Mouse (Mus musculus): ENCODE results near the gene Dhrs7c.

- TF ChIP-seq CTCF (IDR thresholded peaks at IDR 0.05 in 2 of 3, conservative IDR thresholded peaks at IDR 0.05 in 1 of 3; ENCODE audit: control insufficient read depth in 1 of 3, insufficient read depth in 1 of 3, low read depth in 2 of 3, low read length in 3 of 3, poor library complexity in 1 of 3, severe bottlenecking in 1 of 3) (no peak), MYC (IDR thresholded peaks at IDR 0.05; ENCODE audit: low read depth, low read length) (no peak), ZMIZ1 (IDR thresholded peaks at IDR 0.05; ENCODE audit: low read depth, low read length) (no peak), RAD21 (IDR thresholded peaks at IDR 0.05; ENCODE audit: low read depth, low read length) (no peak), POLR2A (IDR thresholded peaks at IDR 0.05; ENCODE audit: control insufficient read depth in 1 of 2, insufficient read depth in 1 of 2, low read depth in 1 of 2, low read length in 2 of 2, poor library complexity in 1 of 2) (no peak), POLR2AphosphoS5 (IDR thresholded peaks at IDR 0.05; ENCODE audit: borderline replicate concordance, low read depth, low read length) (no peak), ZKSCAN1 (IDR thresholded peaks at IDR 0.05; ENCODE audit: low read depth, low read length) (no peak), MAX (IDR thresholded peaks at IDR 0.05; ENCODE audit: low read length) (no peak), CHD2 (IDR thresholded peaks at IDR 0.05; ENCODE audit: low read length) (no peak), RCOR1 (IDR thresholded peaks at IDR 0.05; ENCODE audit: low read depth, low read length) (no peak), KAT2A (conservative IDR thresholded peaks at IDR 0.05; ENCODE audit: low read depth, low read length) (no peak)
These were observed 56.0 kb downstream of the Dhrs7c start for GRCm38 (mm10) chr11:67853996-67854395.

Measured in MEL (cell line).